Mouse (Mus musculus) left cerebral cortex, adult 9 months (tissue): ENCODE measurements at regions not wholly inside any gene's neighbourhood (a gene's known extent, or its start where the extent isn't known, plus 50 kb on each side); places are given as distances from the start of the nearest gene placed in this dataset.

Experiments
- DNase-seq, 2 experiments: peaks; one replicate each; pipeline ENCODE4 v3.0.0; 2022; ENCODE audit warnings: low spot score in 2 of 2

DNA sequence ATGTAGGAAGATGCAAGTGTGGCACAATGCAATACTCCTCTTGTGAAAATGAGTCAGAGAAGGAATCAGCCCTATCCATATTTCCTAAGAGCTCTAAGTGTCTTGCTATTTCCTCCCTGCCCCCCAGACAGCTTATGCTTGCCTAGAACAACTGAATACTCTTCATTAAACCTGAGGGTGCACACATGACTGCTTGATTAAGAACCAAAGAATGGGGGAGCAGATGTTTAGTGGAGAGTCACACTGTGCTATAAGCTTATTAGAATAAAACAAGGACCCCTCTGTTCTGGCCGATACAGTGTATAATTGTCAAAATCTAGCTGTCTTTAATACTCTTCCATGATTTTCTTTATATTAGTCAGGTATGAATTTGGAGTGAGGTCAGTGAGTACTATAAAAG, 458.8 kb upstream of the Mon1b start:
- no peak for DNase-seq

DNA sequence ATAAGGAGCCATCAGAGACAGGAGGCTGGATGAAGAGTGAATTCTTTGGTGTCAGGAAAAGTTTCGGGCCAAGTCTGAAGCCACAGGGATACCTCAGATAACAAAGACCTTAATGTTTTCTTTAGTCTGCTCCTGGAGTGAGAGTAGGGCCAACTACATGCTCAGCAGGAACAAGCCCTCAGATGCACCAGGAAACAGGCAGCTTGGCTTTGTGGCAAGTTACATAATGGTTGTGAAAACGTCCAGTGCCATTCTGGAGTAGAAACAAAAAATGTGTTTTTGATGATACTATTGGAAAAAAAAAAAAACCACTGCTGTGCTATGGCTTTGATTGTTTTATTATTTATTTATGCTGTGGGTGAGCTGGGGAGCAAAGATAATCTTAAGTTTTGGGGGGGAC, 452.2 kb upstream of the Mon1b start:
- no peak for DNase-seq

DNA sequence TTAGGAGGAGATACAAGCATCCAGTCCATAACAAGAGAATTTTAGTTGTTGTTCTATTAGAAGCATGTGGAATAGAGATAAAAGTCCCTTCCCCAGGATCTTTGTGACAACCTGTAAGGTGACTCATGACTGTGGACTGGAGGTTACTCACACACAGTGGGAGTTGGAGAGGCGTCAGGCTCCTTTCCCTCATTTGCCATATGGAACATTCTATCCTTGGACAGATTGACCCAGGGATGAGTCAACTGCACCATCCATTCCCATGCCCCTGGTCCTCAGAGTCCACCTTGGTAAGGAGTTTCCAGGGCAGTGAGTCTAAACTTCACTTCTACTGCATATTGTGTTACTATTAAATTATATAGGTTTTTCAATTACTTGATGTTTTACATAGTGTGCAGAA, 444.9 kb upstream of the Mon1b start:
- DNase-seq = no peak

DNA sequence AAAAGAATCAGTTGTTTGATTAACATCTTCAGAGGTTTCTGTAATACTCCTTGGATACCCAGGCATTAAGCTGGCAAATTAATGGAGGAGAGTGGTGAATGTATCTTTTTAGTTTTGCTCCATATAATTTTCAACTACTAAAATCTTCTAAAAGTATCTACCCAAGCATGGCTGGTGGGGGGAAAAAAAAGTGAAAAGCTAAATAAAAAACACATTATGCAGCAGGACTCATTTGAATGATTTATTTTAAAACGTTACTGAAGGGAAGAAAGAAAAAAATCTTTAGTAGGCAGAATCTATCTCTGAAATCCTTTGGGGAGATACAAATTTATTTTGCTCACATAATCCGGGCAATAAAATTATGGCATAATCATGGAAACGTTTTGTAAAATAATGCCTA, 443.9 kb upstream of the Mon1b start:
- DNase-seq = no peak
